In genomic region chr14:47276637-47277393, GRCm38 (mm10) we compare ENCODE assay signal across 7 mouse cellular contexts. TPM values are rescaled to one million over a fixed set of nuclear protein-coding genes. Genes with fewer than 3 reads are reported as not detected.
DNase-seq lines count a peak whose midpoint lies in the region; ATAC-seq lines count a peak whose summit lies in the region.

Gene Wdhd1, minus strand, starts transcription at chr14:47276857.
Gene Socs4, plus strand, starts transcription at chr14:47276931.

- H3K9ac ChIP-seq in embryonic facial prominence, embryonic 11.5 days (replicated peaks; ENCODE audit: low read length): peak within 1 kb of the TSS; percentile 87
- H3K9ac ChIP-seq in limb, embryonic 11.5 days (ENCODE audit: low read length): peak within 1 kb of the TSS; percentile 92
- H3K9ac ChIP-seq in midbrain, embryonic 14.5 days (replicated peaks; ENCODE audit: low read length): peak within 1 kb of the TSS; percentile 75

- peak within 1 kb of the TSS; percentile 87 for H3K4me3 ChIP-seq in embryonic facial prominence, embryonic 11.5 days (ENCODE audit: low read depth, low read length)
- H3K4me3 ChIP-seq in limb, embryonic 11.5 days (ENCODE audit: low read depth, low read length): peak within 1 kb of the TSS; percentile 88
- H3K4me3 ChIP-seq in midbrain, embryonic 14.5 days (replicated peaks; ENCODE audit: low read depth, low read length): peak within 1 kb of the TSS; percentile 82

- H3K4me2 ChIP-seq in embryonic facial prominence, embryonic 11.5 days (ENCODE audit: low read depth, low read length): peak within 1 kb of the TSS; percentile 72
- peak within 1 kb of the TSS; percentile 70 for H3K4me2 ChIP-seq in limb, embryonic 11.5 days (ENCODE audit: low read depth, severe bottlenecking)
- H3K4me2 ChIP-seq in midbrain, embryonic 14.5 days (ENCODE audit: low read length): peak within 1 kb of the TSS; percentile 73

- no peaks in the 10 kb centered on the region for H3K4me1 ChIP-seq in embryonic facial prominence, embryonic 11.5 days (ENCODE audit: control insufficient read depth, insufficient read depth, low read length)
- H3K4me1 ChIP-seq in limb, embryonic 11.5 days (ENCODE audit: control insufficient read depth, insufficient read depth, low read length): peaks cover 3% of the 10 kb centered on the region; the same call in 1 of the 2 replicates
- peaks cover 14% of the 10 kb centered on the region for H3K4me1 ChIP-seq in midbrain, embryonic 14.5 days (ENCODE audit: control insufficient read depth, insufficient read depth, low read length)

- WGBS in embryonic facial prominence, embryonic 11.5 days: under 1% methylated on average over 74 of the region's 77 CpGs
- WGBS in limb, embryonic 11.5 days: under 1% methylated on average over 76 of the region's 77 CpGs
- WGBS in midbrain, embryonic 14.5 days: under 1% methylated on average over 77 of the region's 77 CpGs

- ATAC-seq in embryonic facial prominence, embryonic 11.5 days (replicated peaks; ENCODE audit: insufficient number of reproducible peaks, low FRiP score, low TSS enrichment, low read depth): peak; percentile 98
- ATAC-seq in limb, embryonic 11.5 days (ENCODE audit: insufficient number of reproducible peaks, low FRiP score, low TSS enrichment, low read depth): peak; percentile 95
- ATAC-seq in midbrain, embryonic 14.5 days (ENCODE audit: low FRiP score, low TSS enrichment): peak; percentile 96

- no peaks in the 10 kb centered on the region for H3K27me3 ChIP-seq in embryonic facial prominence, embryonic 11.5 days (ENCODE audit: control insufficient read depth, insufficient read depth, low read length)
- no peaks in the 10 kb centered on the region for H3K27me3 ChIP-seq in limb, embryonic 11.5 days (ENCODE audit: control insufficient read depth, insufficient read depth, low read length)
- H3K27me3 ChIP-seq in midbrain, embryonic 14.5 days (ENCODE audit: control insufficient read depth, insufficient read depth, low read length): no peaks in the 10 kb centered on the region

- no peaks in the 10 kb centered on the region for H3K9me3 ChIP-seq in embryonic facial prominence, embryonic 11.5 days (replicated peaks; ENCODE audit: control insufficient read depth, low read length)
- H3K9me3 ChIP-seq in limb, embryonic 11.5 days (ENCODE audit: control insufficient read depth, low read length): no peaks in the 10 kb centered on the region
- H3K9me3 ChIP-seq in midbrain, embryonic 14.5 days (ENCODE audit: control insufficient read depth, low read length): no peaks in the 10 kb centered on the region

- H3K27ac ChIP-seq in embryonic facial prominence, embryonic 11.5 days (replicated peaks; ENCODE audit: low read depth, low read length): peak within 1 kb of the TSS; percentile 87
- peak within 1 kb of the TSS; percentile 86 for H3K27ac ChIP-seq in limb, embryonic 11.5 days (replicated peaks; ENCODE audit: low read depth, low read length)
- peak within 1 kb of the TSS; percentile 95 for H3K27ac ChIP-seq in midbrain, embryonic 14.5 days (replicated peaks; ENCODE audit: low read depth, low read length)

- no peaks in the 10 kb centered on the region; the same call in none of the 2 replicates for H3K36me3 ChIP-seq in embryonic facial prominence, embryonic 11.5 days (replicated peaks; ENCODE audit: control insufficient read depth, insufficient read depth, low read depth, low read length)
- no peaks in the 10 kb centered on the region for H3K36me3 ChIP-seq in limb, embryonic 11.5 days (ENCODE audit: control insufficient read depth, insufficient read depth, low read length)
- peaks cover 10% of the 10 kb centered on the region; the same call in 1 of the 2 replicates for H3K36me3 ChIP-seq in midbrain, embryonic 14.5 days (ENCODE audit: control insufficient read depth, insufficient read depth, low read length)

- DNase-seq in adrenal gland, postnatal 14 days: peak; percentile 98
- peak; percentile 94 for DNase-seq in embryonic facial prominence, embryonic 11.5 days (ENCODE audit: low spot score)
- peak; percentile 100 for DNase-seq in heart, adult 11 months
- peak; percentile 95 for DNase-seq in kidney, adult 18-20 months
- DNase-seq in limb, embryonic 11.5 days (ENCODE audit: low spot score): peak; percentile 97
- DNase-seq in midbrain, embryonic 14.5 days: peak; percentile 97
- DNase-seq in spleen, adult 18-20 months: peak; percentile 93 to 95

RNA-seq across cellular contexts. Expression of gene Wdhd1, which starts in this region (rescaled TPM):
- 7.1 and 9.8 TPM in 2 replicates for total RNA-seq in adrenal gland, postnatal 14 days (2021)
- 52.5 and 52.8 TPM in 2 replicates for polyA plus RNA-seq in embryonic facial prominence, embryonic 11.5 days (2014; fragmentation: Nextera tagmentation; extraction: Ambion mirVana)
- polyA plus RNA-seq in limb, embryonic 11.5 days (2014; fragmentation: Nextera tagmentation; extraction: Ambion mirVana): 54.8 and 58.7 TPM in 2 replicates
- polyA plus RNA-seq in midbrain, embryonic 14.5 days (2014; fragmentation: Nextera tagmentation; extraction: Ambion mirVana): 14.1 and 21.1 TPM in 2 replicates

RNA-seq across cellular contexts. Expression of gene Socs4, which starts in this region (rescaled TPM):
- total RNA-seq in adrenal gland, postnatal 14 days (2021): 22.7 and 24.2 TPM in 2 replicates
- 5.7 and 7.8 TPM in 2 replicates for polyA plus RNA-seq in embryonic facial prominence, embryonic 11.5 days (2014; fragmentation: Nextera tagmentation; extraction: Ambion mirVana)
- polyA plus RNA-seq in limb, embryonic 11.5 days (2014; fragmentation: Nextera tagmentation; extraction: Ambion mirVana): 4.8 and 5.3 TPM in 2 replicates
- polyA plus RNA-seq in midbrain, embryonic 14.5 days (2014; fragmentation: Nextera tagmentation; extraction: Ambion mirVana): 4.8 and 5.7 TPM in 2 replicates

Comparison
In these comparisons a context has a peak if more than half of its experiments do, and no peak if none do; other contexts are left out.
1. Peak in every context shown above with its lines: DNase-seq, ATAC-seq, H3K4me3 ChIP-seq and H3K27ac ChIP-seq.